Mouse (Mus musculus): ENCODE data around the gene Ddx5. TPM values are rescaled to one million over a fixed set of nuclear protein-coding genes. Genes with fewer than 3 reads are reported as not detected.
"Not testable (repeated sequence)": the region's sequence is repeated elsewhere in the genome, so short reads cannot be mapped to it uniquely, and the experiment has no call there.

The Ddx5 gene
- 100 to 1,000 TPM; 203 to 252 TPM for total RNA-seq (2021)
- long read RNA-seq, experiment 1, transcript Ddx5-208 (12 exons, 3,593 nt) = minor isoform, 24 of 216 reads
- long read RNA-seq, experiment 1, transcript Ddx5-201 (13 exons, 3,559 nt) = major isoform, 116 of 216 reads
- long read RNA-seq, experiment 1, partial matches to known transcripts = 23 of 216 reads
- long read RNA-seq, experiment 1, other reads (novel, unspliced or antisense) = 53 of 216 reads
- long read RNA-seq, experiment 2, transcript Ddx5-201 (13 exons, 3,559 nt) = major isoform, 175 of 302 reads
- long read RNA-seq, experiment 2, transcript Ddx5-208 (12 exons, 3,593 nt) = minor isoform, 43 of 302 reads
- long read RNA-seq, experiment 2, partial matches to known transcripts = 20 of 302 reads
- long read RNA-seq, experiment 2, other reads (novel, unspliced or antisense) = 64 of 302 reads

GRCm38 (mm10) chr11:106788775-106789459, at the start of gene Ddx5, which contains the start of gene Cep95:
Gene Ddx5 (minus strand): TSS chr11:106789185.
Gene Cep95 (plus strand): TSS chr11:106789252.
- DNase-seq = peak; percentile 97
- intact Hi-C loops (cut with DNase I; ENCODE audit: low total_unique reads) = no loop called here

DNA sequence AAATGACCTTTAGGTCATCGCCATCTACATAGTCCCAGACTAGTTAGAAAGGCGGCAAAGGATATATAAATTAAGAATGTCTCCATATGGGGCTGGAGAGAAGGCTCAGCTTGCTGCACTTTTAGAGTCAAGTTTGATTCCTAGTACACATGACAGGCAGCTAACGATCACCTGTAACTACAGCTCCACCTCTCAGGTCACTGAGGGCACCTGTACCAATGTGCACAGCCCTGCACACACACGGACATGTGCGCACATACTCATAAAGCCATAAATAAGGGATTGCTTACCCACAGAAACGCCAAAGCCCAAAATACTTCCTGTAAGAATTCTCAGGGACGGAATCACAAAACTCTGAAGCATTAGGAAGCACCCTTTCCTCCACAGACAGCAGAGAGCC, 39.1 kb upstream of the Ddx5 start:
- intact Hi-C loops (cut with DNase I; ENCODE audit: low total_unique reads) = no loop called here

GRCm38 (mm10) chr11:106824403-106824802, 35.4 kb upstream of the Ddx5 start:
- no peak for DNase-seq
- intact Hi-C loops (cut with DNase I; ENCODE audit: low total_unique reads) = no loop called here

More for the DNA sequence above, 39.1 kb upstream of the Ddx5 start:
- DNase-seq = no peak

DNA sequence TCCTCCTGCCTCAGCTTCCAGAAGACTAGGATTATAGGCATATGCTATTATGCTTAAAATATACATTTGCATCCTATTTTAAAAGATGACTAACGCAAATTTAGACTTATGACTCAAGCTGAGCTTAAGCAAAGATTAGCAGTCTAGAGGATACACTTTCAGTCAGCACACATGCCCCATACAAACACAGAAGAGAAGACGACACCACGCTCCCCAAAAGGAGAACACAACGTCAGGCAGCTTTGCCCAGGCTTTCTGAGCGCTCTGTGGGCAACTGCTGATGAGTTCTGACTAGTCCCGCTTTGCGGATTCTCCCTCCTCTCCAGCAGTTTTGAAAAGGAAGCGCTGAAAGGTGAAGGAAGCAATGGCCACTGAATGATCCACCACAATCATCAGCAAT, 34.8 kb upstream of the Ddx5 start:
- DNase-seq = no peak
- intact Hi-C loops (cut with DNase I; ENCODE audit: low total_unique reads) = no loop called here

DNA sequence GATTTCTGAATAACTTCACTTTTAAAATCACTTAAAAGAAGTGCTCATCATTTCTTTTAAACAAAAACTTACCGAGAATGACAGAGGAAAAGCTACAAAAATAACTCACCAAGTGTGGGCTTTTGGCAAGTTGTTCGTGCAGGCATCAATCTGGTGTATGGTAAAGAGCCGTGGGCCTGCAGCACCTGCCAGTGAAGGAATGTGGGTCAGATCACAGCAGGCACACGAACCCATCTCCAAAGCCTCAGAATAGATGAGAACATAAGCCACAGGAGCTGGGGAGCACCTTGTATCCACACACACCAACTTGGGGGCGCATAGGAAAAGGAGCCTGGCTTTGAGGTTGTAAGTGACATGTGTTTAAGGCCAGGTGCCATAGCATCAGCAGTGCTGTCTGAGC, 33.9 kb upstream of the Ddx5 start:
- intact Hi-C loops (cut with DNase I; ENCODE audit: low total_unique reads) = no loop called here
- no peak for DNase-seq

- no peak for DNase-seq
Measured at GRCm38 (mm10) chr11:106822491-106822890, 33.5 kb upstream of the Ddx5 start.

DNA sequence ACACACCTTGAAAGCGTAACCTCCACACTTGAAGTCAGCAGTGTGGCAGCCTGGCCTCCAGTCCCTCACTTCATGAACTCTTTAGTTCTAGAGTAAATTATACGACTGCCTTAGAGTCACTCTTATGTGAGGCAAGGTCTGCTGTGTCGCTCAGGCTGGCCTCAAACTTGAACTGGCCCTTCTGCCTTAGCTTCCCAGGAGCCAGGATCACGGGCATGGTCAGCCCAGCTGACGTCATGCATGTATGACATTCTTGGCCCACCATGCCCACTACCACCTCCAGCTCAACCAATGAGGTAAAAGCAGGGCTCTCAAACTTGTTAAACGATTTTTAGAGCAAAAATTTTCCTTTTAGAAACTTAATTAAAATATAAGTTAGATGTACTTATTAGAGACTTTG, 32.4 kb upstream of the Ddx5 start:
- DNase-seq = no peak
- intact Hi-C loops (cut with DNase I; ENCODE audit: low total_unique reads) = no loop called here

More at GRCm38 (mm10) chr11:106822491-106822890, 33.5 kb upstream of the Ddx5 start:
- intact Hi-C loops (cut with DNase I; ENCODE audit: low total_unique reads) = no loop called here

DNA sequence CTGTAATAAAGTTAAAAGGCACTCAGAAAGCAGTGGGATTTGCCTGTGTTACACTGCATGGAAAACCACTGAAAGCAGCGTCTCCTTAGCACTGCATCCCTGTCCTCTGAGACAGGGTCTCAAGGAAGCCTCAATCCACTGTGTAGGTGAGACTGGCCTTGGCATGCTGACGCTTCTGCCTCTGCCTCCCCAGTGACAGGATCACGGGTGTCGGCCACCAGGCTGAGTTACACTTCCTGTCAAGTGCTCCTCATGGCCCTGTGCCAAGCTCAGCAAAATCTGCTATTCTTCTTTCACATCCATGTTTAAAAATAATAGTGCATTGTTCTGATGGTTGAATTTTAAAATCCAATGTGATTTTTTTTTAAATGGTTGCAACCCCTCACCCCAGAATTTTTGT, 32.0 kb upstream of the Ddx5 start:
- intact Hi-C loops (cut with DNase I; ENCODE audit: low total_unique reads) = no loop called here
- peak; percentile 67 for DNase-seq

DNA sequence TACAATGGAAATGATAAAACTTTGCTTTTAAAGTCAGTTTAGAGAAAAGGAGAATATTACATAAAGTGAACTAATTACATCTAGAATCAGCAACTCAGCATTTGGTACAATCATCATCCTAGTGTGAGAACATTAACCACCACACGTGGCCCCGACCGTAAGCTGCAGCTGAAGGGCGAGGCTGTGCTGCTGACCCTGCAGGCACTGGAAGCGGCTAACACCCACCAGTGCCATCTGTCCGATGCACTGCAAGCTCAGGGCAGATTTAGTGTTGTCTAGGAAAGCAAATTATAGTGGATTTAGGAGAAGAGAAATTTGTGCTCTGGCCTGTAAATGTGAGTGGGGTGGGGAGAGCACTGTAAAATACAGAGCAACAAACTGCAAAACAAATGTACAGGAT, 31.3 kb upstream of the Ddx5 start:
- intact Hi-C loops (cut with DNase I; ENCODE audit: low total_unique reads) = no loop called here
- no peak for DNase-seq

GRCm38 (mm10) chr11:106819595-106819994, 30.6 kb upstream of the Ddx5 start:
- DNase-seq = no peak
- intact Hi-C loops (cut with DNase I; ENCODE audit: low total_unique reads) = no loop called here

- intact Hi-C loops (cut with DNase I; ENCODE audit: low total_unique reads) = no loop called here
Measured at GRCm38 (mm10) chr11:106818341-106818740, 29.4 kb upstream of the Ddx5 start.

GRCm38 (mm10) chr11:106817808-106818207, 28.8 kb upstream of the Ddx5 start:
- intact Hi-C loops (cut with DNase I; ENCODE audit: low total_unique reads) = no loop called here
- DNase-seq = no peak

More at GRCm38 (mm10) chr11:106818341-106818740, 29.4 kb upstream of the Ddx5 start:
- no peak for DNase-seq

DNA sequence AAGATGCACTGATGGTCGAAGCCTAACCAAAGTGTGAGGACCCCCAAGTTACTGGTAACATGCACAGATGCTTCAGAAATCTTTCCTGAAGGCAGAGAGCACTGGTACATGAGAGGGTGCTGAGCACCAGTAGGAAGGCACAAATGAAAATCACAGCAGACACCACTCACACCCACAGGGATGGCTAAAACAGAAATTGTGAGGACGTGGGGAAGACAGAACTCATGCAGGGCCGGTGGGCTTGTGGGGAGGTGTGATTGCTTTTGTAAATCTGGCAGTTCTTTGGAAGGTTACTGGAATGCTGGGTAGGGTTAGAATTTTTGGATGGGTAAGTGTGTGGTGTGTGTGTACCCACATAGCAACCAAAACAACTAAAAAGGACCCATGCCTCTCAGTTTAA, 28.2 kb upstream of the Ddx5 start:
- intact Hi-C loops (cut with DNase I; ENCODE audit: low total_unique reads) = no loop called here
- no peak for DNase-seq

DNA sequence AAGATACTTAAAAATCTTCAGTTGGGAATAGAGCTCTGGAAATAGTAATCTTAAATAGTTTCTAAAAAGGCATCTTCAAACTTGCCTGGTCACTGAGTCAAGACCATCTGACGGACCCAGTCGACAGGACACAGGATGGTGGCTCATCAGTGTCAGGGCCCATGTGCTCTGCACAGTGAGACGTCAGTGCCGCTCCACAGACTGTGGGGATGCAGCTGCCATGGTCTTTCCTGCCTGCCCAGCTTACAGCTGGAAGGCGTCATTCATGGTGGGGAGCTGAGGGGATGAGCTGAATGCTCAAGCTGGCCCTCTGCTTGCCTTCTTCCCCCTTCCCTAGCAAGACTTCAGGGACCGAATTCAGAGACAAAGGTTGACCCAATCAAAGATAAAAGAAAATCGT, 27.3 kb upstream of the Ddx5 start:
- DNase-seq = no peak
- intact Hi-C loops (cut with DNase I; ENCODE audit: low total_unique reads) = no loop called here

DNA sequence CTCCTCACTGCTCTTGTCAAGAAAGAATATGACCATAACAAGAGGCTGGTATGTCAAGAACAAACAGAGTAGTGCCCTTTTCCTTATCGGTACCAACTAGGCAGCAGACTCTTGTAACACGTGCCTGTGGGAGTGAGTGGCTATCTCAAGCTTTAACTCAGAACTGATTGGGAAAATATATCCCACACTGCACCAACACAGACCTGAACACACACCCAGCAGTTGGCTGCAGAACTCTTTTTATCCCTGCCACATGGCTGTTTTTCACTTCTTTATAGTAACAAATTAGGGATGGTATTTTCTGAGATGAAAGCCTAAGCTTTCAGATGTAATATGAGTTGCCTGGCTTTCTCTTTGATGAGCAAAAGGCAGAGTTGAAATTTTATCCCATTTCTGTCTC, 26.8 kb upstream of the Ddx5 start:
- intact Hi-C loops (cut with DNase I; ENCODE audit: low total_unique reads) = no loop called here
- no peak for DNase-seq

- DNase-seq = no peak
- intact Hi-C loops (cut with DNase I; ENCODE audit: low total_unique reads) = no loop called here
Measured at GRCm38 (mm10) chr11:106815331-106815730, 26.3 kb upstream of the Ddx5 start.

- DNase-seq = no peak
- intact Hi-C loops (cut with DNase I; ENCODE audit: low total_unique reads) = no loop called here
Measured at GRCm38 (mm10) chr11:106814601-106815320, 25.8 kb upstream of the Ddx5 start.

GRCm38 (mm10) chr11:106812410-106813136, 23.6 kb upstream of the Ddx5 start:
- intact Hi-C loops (cut with DNase I; ENCODE audit: low total_unique reads) = no loop called here
- DNase-seq = no peak

- DNase-seq; intact Hi-C loops (cut with DNase I; ENCODE audit: low total_unique reads): not testable (repeated sequence)
Measured at GRCm38 (mm10) chr11:106807442-106807841, 18.5 kb upstream of the Ddx5 start.
